Mouse (Mus musculus) CH12.LX (cell line): ENCODE measurements around the gene Ppp2ca. TPM values are rescaled to one million over a fixed set of nuclear protein-coding genes. Genes with fewer than 3 reads are reported as not detected.

ENCODE experiments used
- DNase-seq: peaks from one replicate; pipeline ENCODE4 v3.0.0-alpha.2; 2013; ENCODE audit errors: extremely low read depth
- H3K27ac ChIP-seq: 2 replicates; pipeline ENCODE4 v1.5.1; 2012; ENCODE audit warnings: low read depth, mild to moderate bottlenecking, control low read depth, moderate library complexity; ENCODE audit not compliant: insufficient read depth
- H3K27me3 ChIP-seq: replicated peaks from 2 replicates; pipeline ENCODE3; 2012; ENCODE audit warnings: inconsistent platforms
- H3K36me3 ChIP-seq, 2 experiments: replicated peaks in 1 of 2; 2 replicates each; pipeline versions ENCODE3 to v1.6.1; 2012; ENCODE audit warnings: inconsistent platforms in 1 of 2, low read length in 1 of 2, mild to moderate bottlenecking in 1 of 2, mixed read lengths in 1 of 2, moderate library complexity in 1 of 2; ENCODE audit not compliant: control insufficient read depth in 1 of 2, insufficient read depth in 1 of 2
- H3K4me1 ChIP-seq, 2 experiments: 2 replicates each; pipeline ENCODE4 v1.6.1; 2012; ENCODE audit warnings: inconsistent platforms in 1 of 2, moderate library complexity in 1 of 2; ENCODE audit not compliant: insufficient read depth in 2 of 2, control insufficient read depth in 1 of 2
- H3K4me2 ChIP-seq: 2 replicates; pipeline ENCODE4 v1.6.1; 2012; ENCODE audit warnings: low read depth, mild to moderate bottlenecking, control low read depth; ENCODE audit not compliant: poor library complexity, insufficient read depth, severe bottlenecking
- H3K4me3 ChIP-seq, 3 experiments: fragments of 150-350 bp in 1 of 3; sonication (generic) in 1 of 3; replicated peaks in 1 of 3; 2 replicates each; pipeline versions ENCODE3 to v1.5.1; 2011 to 2012; ENCODE audit warnings: low read depth in 2 of 3, low read length in 2 of 3, mild to moderate bottlenecking in 2 of 3, moderate library complexity in 2 of 3, control low read depth in 1 of 3, improper control_type of control experiment in 1 of 3, inconsistent platforms in 1 of 3, mixed read lengths in 1 of 3; ENCODE audit not compliant: poor library complexity in 1 of 3
- H3K79me2 ChIP-seq: replicated peaks from 2 replicates; pipeline ENCODE4 v1.6.1; 2012; ENCODE audit warnings: mild to moderate bottlenecking, moderate library complexity; ENCODE audit not compliant: control insufficient read depth, poor library complexity, insufficient read depth, severe bottlenecking; ENCODE audit errors: extremely low read depth
- H3K9ac ChIP-seq: 2 replicates; pipeline ENCODE4 v1.6.1; 2012; ENCODE audit warnings: low read depth, mild to moderate bottlenecking, control low read depth, moderate library complexity; ENCODE audit not compliant: insufficient read depth
- H3K9me3 ChIP-seq: replicated peaks from 2 replicates; pipeline ENCODE3; 2012; ENCODE audit warnings: low read length, inconsistent platforms, mixed read lengths
- BHLHE40 ChIP-seq: IDR thresholded peaks from 2 replicates; pipeline ENCODE4 v1.6.1; 2011; ENCODE audit warnings: mild to moderate bottlenecking, low read depth, low read length, improper control_type of control experiment
- CHD2 ChIP-seq: IDR thresholded peaks from 2 replicates; pipeline ENCODE4 v1.6.1; 2011; ENCODE audit warnings: low read length, improper control_type of control experiment
- CTCF ChIP-seq, 2 experiments: IDR thresholded peaks in 1 of 2; conservative IDR thresholded peaks in 1 of 2; 2 replicates each; pipeline ENCODE4 v1.5.1; 2011 to 2012; ENCODE audit warnings: low read depth in 2 of 2, low read length in 2 of 2, improper control_type of control experiment in 1 of 2, inconsistent platforms in 1 of 2, mild to moderate bottlenecking in 1 of 2, moderate library complexity in 1 of 2
- E2F4 ChIP-seq: IDR thresholded peaks from 2 replicates; pipeline ENCODE4 v1.6.1; 2011; ENCODE audit warnings: low read depth, low read length, improper control_type of control experiment; ENCODE audit not compliant: insufficient replicate concordance
- EP300 ChIP-seq: IDR thresholded peaks from 2 replicates; pipeline ENCODE4 v1.6.1; 2011; ENCODE audit warnings: low read length, improper control_type of control experiment
- ETS1 ChIP-seq: conservative IDR thresholded peaks from 2 replicates; pipeline ENCODE4 v1.6.1; 2012; ENCODE audit warnings: low read depth, mild to moderate bottlenecking, inconsistent platforms, low read length, improper control_type of control experiment, moderate library complexity
- IRF4 ChIP-seq: IDR thresholded peaks from 2 replicates; pipeline ENCODE4 v1.6.1; 2014; ENCODE audit warnings: low read depth, mild to moderate bottlenecking, inconsistent platforms, low read length, improper control_type of control experiment
- MAX ChIP-seq: IDR thresholded peaks from 2 replicates; pipeline ENCODE4 v1.6.1; 2011; ENCODE audit warnings: low read length, improper control_type of control experiment
- MAZ ChIP-seq: IDR thresholded peaks from 2 replicates; pipeline ENCODE4 v1.6.1; 2012; ENCODE audit warnings: low read depth, mild to moderate bottlenecking, inconsistent platforms, low read length, improper control_type of control experiment, moderate library complexity
- MYC ChIP-seq: IDR thresholded peaks from 2 replicates; pipeline ENCODE4 v1.6.1; 2011; ENCODE audit warnings: low read depth, mild to moderate bottlenecking, improper control_type of control experiment, low read length
- RAD21 ChIP-seq: IDR thresholded peaks from 2 replicates; pipeline ENCODE4 v1.6.1; 2011; ENCODE audit warnings: low read depth, mild to moderate bottlenecking, low read length, improper control_type of control experiment, moderate library complexity
- SIN3A ChIP-seq: IDR thresholded peaks from 2 replicates; pipeline ENCODE4 v1.6.1; 2012; ENCODE audit warnings: low read length, improper control_type of control experiment, inconsistent platforms
- SMC3 ChIP-seq: IDR thresholded peaks from 2 replicates; pipeline ENCODE4 v1.6.1; 2011; ENCODE audit warnings: low read depth, low read length, improper control_type of control experiment
- TBP ChIP-seq: conservative IDR thresholded peaks from 2 replicates; pipeline ENCODE4 v1.6.1; 2011; ENCODE audit warnings: low read depth, low read length, improper control_type of control experiment
- TCF12 ChIP-seq: IDR thresholded peaks from 2 replicates; pipeline ENCODE4 v1.6.1; 2014; ENCODE audit warnings: low read depth, mild to moderate bottlenecking, inconsistent platforms, low read length, improper control_type of control experiment
- USF1 ChIP-seq: IDR thresholded peaks from 2 replicates; pipeline ENCODE4 v1.6.1; 2014; ENCODE audit warnings: low read depth, mild to moderate bottlenecking, inconsistent platforms, low read length, improper control_type of control experiment
- USF2 ChIP-seq: conservative IDR thresholded peaks from 2 replicates; pipeline ENCODE4 v1.6.1; 2011; ENCODE audit warnings: low read depth, low read length, improper control_type of control experiment
- ZC3H11A ChIP-seq: IDR thresholded peaks from 2 replicates; pipeline ENCODE4 v1.6.1; 2012; ENCODE audit warnings: low read depth, mild to moderate bottlenecking, inconsistent platforms, low read length, improper control_type of control experiment
- ZKSCAN1 ChIP-seq: IDR thresholded peaks from 2 replicates; pipeline ENCODE4 v1.6.1; 2012; ENCODE audit warnings: low read depth, inconsistent platforms, low read length, improper control_type of control experiment, borderline replicate concordance
- ZMIZ1 ChIP-seq: IDR thresholded peaks from 2 replicates; pipeline ENCODE4 v1.6.1; 2012; ENCODE audit warnings: low read depth, mild to moderate bottlenecking, inconsistent platforms, low read length, improper control_type of control experiment
- dilution Hi-C: fragments of 300-500 bp; cut with MboI; formaldehyde crosslinking; loops from 2 replicates; pipeline ENCODE4 v1.14.3; 2020; ENCODE audit warnings: low sequenced_read_pairs; ENCODE audit not compliant: extremely low pct_unique_long_range_greater_than_20kb, extremely low pct_ligation_motif_present
- in situ Hi-C: fragments of 300-500 bp; cut with MboI; formaldehyde crosslinking; loops from 3 replicates; pipeline ENCODE4 v1.14.3; 2019; ENCODE audit warnings: low sequenced_read_pairs, low pct_ligation_motif_present, low pct_unique_long_range_greater_than_20kb, mixed read lengths
- polyA plus RNA-seq: library from polyadenylated mRNA; unstranded; fragments of >175 nt; gene quantifications from 2 replicates; pipeline ENCODE4 v1.2.1, GENCODE M21; 2012; ENCODE audit warnings: low read depth; ENCODE audit not compliant: insufficient read length
- total RNA-seq, 2 experiments: library from RNA; depleted of rRNA; stranded (reverse); fragments of 300-350 nt in 1 of 2; fragments of >200 nt in 1 of 2; gene quantifications; 2 replicates each; pipeline ENCODE4 v1.2.3; 2012 to 2014

Gene Ppp2ca
- total and polyA plus RNA-seq, 3 experiments, result 85.5 to 185 (median 177) TPM

GRCm38 (mm10) chr11:52062406-52062805 is 36.1 kb upstream of the Ppp2ca start:
- Histone ChIP-seq H3K79me2 (no peaks in the 10 kb centered on the region), H3K4me3 (no peak overlapping the region), H3K4me1 (peaks cover 0 to 12% of the 10 kb centered on the region in 2 experiments; a peak in 2 of 4 replicates), H3K36me3 (no peaks in the 10 kb centered on the region), H3K4me2 (no peak overlapping the region), H3K9ac (no peak overlapping the region), H3K9me3 (peaks cover 3% of the 10 kb centered on the region), H3K27me3 (no peaks in the 10 kb centered on the region), H3K27ac (no peak overlapping the region)
- no peak for TF ChIP-seq SIN3A
- no peak for TF ChIP-seq ETS1
- TF ChIP-seq SMC3, result no peak
- no peak for TF ChIP-seq MAZ
- no peak for TF ChIP-seq USF1
- TF ChIP-seq ZMIZ1, result no peak
- TF ChIP-seq BHLHE40, result no peak
- no peak for TF ChIP-seq USF2
- no peak for TF ChIP-seq EP300
- no peak for TF ChIP-seq E2F4
- no peak for TF ChIP-seq ZKSCAN1
- in situ Hi-C loops, result no loop called here
- no peak for DNase-seq
- dilution Hi-C loops, result no loop called here

GRCm38 (mm10) chr11:52064398-52064797 is 34.1 kb upstream of the Ppp2ca start:
- dilution Hi-C loops, result no loop called here
- H3K9me3 ChIP-seq, result peaks cover 3% of the 10 kb centered on the region
- no peak overlapping the region for H3K27ac ChIP-seq
- no peaks in the 10 kb centered on the region for H3K36me3 ChIP-seq
- no peak overlapping the region for H3K4me2 ChIP-seq
- no peaks in the 10 kb centered on the region for H3K27me3 ChIP-seq
- no peak overlapping the region for H3K4me3 ChIP-seq
- no peak overlapping the region for H3K9ac ChIP-seq
- in situ Hi-C loops, result no loop called here
- H3K4me1 ChIP-seq, result peaks cover 0 to 12% of the 10 kb centered on the region in 2 experiments; a peak in 2 of 4 replicates
- H3K79me2 ChIP-seq, result no peaks in the 10 kb centered on the region
- TF ChIP-seq MYC (peak; percentile 96), CHD2 (peak; percentile 39; the same call in 1 of the 2 replicates), ZMIZ1 (no peak), CTCF (conservative IDR thresholded peaks at IDR 0.05 in 1 of 2, IDR thresholded peaks at IDR 0.05 in 1 of 2; ENCODE audit: low read depth in 2 of 2, low read length in 2 of 2) (peak in 1 of 2 experiments; percentile 90; a peak in 2 of 4 replicates), ZC3H11A (peak; percentile 66), TCF12 (0 out of 2 replicates have a peak, but pooled peaks have one; percentile 24), MAX (peak; percentile 88), RAD21 (peak; percentile 92), SMC3 (peak; percentile 92), IRF4 (peak; percentile 41; the same call in 1 of the 2 replicates), TBP (no peak), EP300 (no peak)
- TF ChIP-seq, all 38 proteins: peak for 9
- peak; percentile 48 for DNase-seq
